Mouse (Mus musculus) hindbrain, embryonic 15.5 days (tissue): Measurements from ENCODE around the gene Mum1. TPM values are rescaled to one million over a fixed set of nuclear protein-coding genes. Genes with fewer than 3 reads are reported as not detected.

Experiments used
- ATAC-seq: fragments of 200-750 bp; cut with Nextera tagmentation; 2 replicates; pipeline ENCODE4 v1.8.0; 2017; ENCODE audit warnings: low read depth, moderate number of reproducible peaks, moderate TSS enrichment; ENCODE audit not compliant: low FRiP score
- H3K27ac ChIP-seq: fragments of 300-500 bp; sonication (generic); replicated peaks from 2 replicates; pipeline ENCODE4 v1.5.1; 2015; ENCODE audit warnings: mild to moderate bottlenecking, inconsistent platforms
- H3K27me3 ChIP-seq: fragments of 300-500 bp; sonication (generic); 2 replicates; pipeline ENCODE4 v1.6.1; 2015; ENCODE audit warnings: control low read depth, inconsistent platforms
- H3K36me3 ChIP-seq: fragments of 300-500 bp; sonication (generic); 2 replicates; pipeline ENCODE4 v1.6.1; 2015; ENCODE audit warnings: control low read depth, inconsistent platforms
- H3K4me1 ChIP-seq: fragments of 300-500 bp; sonication (generic); replicated peaks from 2 replicates; pipeline ENCODE4 v1.6.1; 2015; ENCODE audit warnings: control low read depth, inconsistent platforms
- H3K4me2 ChIP-seq: fragments of 300-500 bp; sonication (generic); 2 replicates; pipeline ENCODE4 v1.6.1; 2015; ENCODE audit warnings: moderate library complexity, mild to moderate bottlenecking, inconsistent platforms
- H3K4me3 ChIP-seq: fragments of 300-500 bp; sonication (generic); 2 replicates; pipeline ENCODE4 v1.5.1; 2015; ENCODE audit warnings: mild to moderate bottlenecking, inconsistent platforms
- H3K9ac ChIP-seq: fragments of 300-500 bp; sonication (generic); 2 replicates; pipeline ENCODE4 v1.6.1; 2015; ENCODE audit warnings: inconsistent platforms
- H3K9me3 ChIP-seq: fragments of 300-500 bp; sonication (generic); 2 replicates; pipeline ENCODE4 v1.6.1; 2016; ENCODE audit warnings: control low read depth, inconsistent platforms
- WGBS: fragments of 180-500 bp; shearing (Covaris S2); methylation state at CpG from one replicate; pipeline ENCODE4 v1.1.7; 2015; 5-methylcytosine and 5-hydroxymethylcytosine counted together
- polyA plus RNA-seq: library from polyadenylated mRNA; unstranded; fragments of >200 nt; fragmentation: Nextera tagmentation; extraction: Ambion mirVana; gene quantifications from 2 replicates; pipeline ENCODE4 v1.2.1, GENCODE M21; 2015

Gene Mum1
- 36.5 and 38.6 TPM in 2 replicates for polyA plus RNA-seq

DNA sequence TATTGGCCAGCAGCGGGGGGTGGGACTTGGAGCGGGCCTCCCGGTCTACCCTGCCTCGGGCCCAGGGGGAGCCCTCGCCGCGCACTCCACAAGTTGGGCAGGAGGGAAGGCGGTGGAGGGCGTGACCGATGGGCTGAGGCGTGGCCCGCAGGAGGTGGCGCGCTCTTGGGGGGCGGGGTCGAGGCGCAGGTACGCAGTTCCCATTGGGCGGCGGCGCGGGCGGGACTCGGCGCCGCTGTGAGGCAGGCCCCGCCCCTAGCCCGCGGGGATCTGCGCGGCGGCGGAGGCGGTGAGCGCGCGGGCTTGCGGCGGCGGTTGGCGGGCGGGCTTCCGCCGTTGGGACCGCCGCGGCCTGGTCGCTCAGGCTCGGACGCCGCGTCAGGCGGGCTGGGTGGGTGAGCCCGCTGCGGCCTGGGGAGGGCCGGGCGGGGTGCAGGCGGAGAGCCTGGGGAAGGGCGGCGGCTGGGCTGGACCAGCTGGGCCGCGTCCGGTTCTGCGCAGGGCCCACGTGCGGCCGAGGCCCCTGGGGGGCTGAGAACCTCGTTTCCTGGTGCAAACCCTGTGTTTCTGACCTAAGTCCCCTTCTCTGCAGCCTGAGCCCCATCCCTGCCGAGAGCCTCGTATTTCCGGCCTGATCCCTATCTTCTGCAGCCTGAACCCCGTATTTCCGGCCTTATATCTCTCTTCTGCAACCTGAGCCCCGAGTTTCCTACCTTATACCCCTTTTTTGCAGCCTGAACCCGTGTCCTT, at the start of gene Mum1:
TSS of gene Mum1 (plus strand) at position 19 of the 750 bp plus-strand sequence.
- H3K27me3 ChIP-seq: no peaks in the 10 kb centered on the region
- H3K27ac ChIP-seq: peak within 1 kb of the TSS; percentile 93
- H3K4me3 ChIP-seq: peak within 1 kb of the TSS; percentile 76
- WGBS: 0% methylated on average over 44 of the region's 75 CpGs
- ATAC-seq: peak; percentile 97
- peaks cover 39% of the 10 kb centered on the region for H3K4me1 ChIP-seq
- H3K4me2 ChIP-seq: peak within 1 kb of the TSS; percentile 91
- peaks cover 9% of the 10 kb centered on the region for H3K36me3 ChIP-seq
- H3K9ac ChIP-seq: peak within 1 kb of the TSS; percentile 95
- H3K9me3 ChIP-seq: no peaks in the 10 kb centered on the region

DNA sequence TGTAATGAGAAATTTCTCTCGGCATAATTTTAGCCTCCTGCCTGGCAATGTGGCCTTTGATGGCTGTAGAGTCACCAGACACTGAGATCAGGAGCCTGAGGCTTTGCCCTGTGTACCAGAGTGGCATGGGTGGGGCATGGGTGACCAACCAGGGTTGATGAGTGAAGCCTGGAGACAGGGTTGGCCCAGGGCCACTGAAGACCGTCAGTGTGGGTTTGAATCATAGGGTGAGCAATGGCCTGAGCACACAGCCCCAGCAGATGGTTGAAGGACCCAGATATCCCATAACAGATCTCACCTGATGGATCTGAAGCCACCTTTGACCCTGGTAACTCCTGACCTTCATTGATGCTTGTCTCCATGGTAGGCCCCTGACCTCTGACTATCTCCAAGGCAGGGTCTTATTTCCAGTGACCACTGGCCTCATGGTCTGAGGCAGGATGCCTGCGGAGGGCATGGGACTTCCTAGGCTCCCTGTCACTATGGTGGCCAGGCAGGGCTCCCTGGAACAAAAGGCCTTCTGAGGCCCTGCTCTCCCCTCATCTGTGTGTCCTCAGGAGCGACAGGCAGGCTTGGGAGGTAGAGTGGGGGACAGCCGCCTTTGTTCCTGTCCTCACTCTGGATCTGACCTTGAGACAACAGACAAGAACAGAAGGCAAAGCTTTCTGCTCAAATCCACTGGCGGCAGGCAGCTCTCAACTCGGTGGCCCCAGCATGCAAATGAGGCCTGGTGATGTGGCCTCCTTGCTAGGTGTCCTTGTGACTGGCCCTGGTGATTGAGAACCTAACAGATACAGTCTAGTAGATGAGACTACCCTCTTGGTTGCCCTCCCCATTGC, 48.6 kb upstream of the Mum1 start:
- no peak overlapping the region for H3K27ac ChIP-seq
- H3K36me3 ChIP-seq: no peaks in the 10 kb centered on the region
- H3K4me1 ChIP-seq: peaks cover 40% of the 10 kb centered on the region
- H3K9ac ChIP-seq: no peak overlapping the region
- ATAC-seq: no peak
- H3K4me2 ChIP-seq: no peak overlapping the region
- no peak overlapping the region for H3K4me3 ChIP-seq
- no peaks in the 10 kb centered on the region for H3K9me3 ChIP-seq
- 45% methylated on average over 7 of the region's 7 CpGs for WGBS
- H3K27me3 ChIP-seq: no peaks in the 10 kb centered on the region

DNA sequence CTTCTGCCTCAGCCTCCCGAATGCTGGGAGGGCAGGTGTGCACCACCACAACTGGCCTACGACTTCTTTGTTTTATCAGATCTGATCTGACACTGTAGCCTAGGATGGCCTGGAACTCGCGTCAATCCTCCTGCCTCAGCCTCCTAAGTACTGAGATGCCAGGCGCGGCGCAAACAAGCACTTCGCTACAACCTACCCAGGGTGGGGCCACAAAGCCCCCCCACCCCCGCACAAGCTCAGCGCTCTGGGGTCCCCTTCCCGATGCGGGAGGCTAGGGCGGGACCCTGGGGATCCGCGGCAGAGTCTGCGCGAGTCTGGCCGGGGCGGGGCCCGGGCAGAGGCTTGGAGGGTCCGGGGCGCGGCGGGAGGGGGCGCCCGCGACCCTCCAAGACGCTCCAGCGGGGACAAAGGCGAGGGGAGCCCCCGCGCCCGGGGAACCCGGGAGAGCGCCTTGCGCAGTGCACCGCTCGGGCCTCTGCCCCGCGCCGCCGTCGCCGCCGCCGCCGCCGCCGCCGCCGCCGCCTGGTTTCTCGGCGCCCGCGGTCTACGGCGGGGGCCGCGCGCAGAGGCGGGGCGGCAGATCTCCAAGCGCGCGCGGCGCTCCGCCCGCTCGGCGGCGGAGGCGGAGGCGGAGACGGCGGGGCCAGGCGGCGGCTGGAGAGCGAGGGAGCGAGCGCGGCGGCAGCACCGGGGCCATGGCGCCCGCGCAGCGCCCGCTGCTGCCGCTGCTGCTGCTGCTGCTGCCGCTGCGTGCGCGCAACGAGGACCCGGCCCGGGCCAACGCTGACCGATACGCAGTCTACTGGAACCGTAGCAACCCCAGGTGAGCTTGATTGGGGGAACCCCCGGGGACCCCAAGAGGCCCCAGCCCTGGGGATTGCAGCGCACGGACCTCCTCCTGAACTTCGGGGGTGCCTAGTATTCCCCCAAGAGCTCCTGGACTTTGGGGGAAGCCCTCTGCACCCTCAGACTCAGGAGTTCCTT, 46.9 kb upstream of the Mum1 start, which contains the start of gene Efna2:
TSS of gene Efna2 (plus strand) at position 415 of the 984 bp plus-strand sequence.
- Histone ChIP-seq H3K4me1 (peaks cover 32% of the 10 kb centered on the region), H3K9ac (peak within 1 kb of the TSS; percentile 81), H3K4me2 (peak within 1 kb of the TSS; percentile 83), H3K36me3 (no peaks in the 10 kb centered on the region), H3K27me3 (no peaks in the 10 kb centered on the region), H3K9me3 (no peaks in the 10 kb centered on the region), H3K27ac (peak within 1 kb of the TSS; percentile 71), H3K4me3 (peak within 1 kb of the TSS; percentile 83)
- WGBS: 2% methylated on average over 55 of the region's 106 CpGs
- ATAC-seq: peak; percentile 72

DNA sequence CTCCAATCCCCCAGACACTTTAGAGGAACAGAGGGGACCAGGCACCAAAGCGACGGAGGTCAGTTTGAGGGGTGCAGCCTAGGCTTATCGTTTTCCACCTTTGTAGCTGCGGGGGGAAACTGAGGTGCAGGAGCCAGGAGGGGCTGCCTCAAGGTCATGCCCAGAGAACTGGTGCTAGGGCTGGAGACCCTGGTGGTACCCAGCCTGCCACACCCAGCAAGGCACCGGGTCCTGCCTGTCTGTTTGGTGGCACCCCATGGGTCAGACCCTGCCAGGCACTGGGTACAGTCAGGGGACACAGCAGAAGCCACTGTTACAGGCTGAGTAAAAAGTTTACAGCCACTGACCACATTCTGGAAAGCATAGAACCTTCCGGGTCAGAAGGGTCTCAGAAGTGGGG, 45.9 kb upstream of the Mum1 start:
- Histone ChIP-seq H3K9ac (peak overlapping the region; percentile 81), H3K27me3 (no peaks in the 10 kb centered on the region), H3K4me3 (peak overlapping the region; percentile 83), H3K4me2 (peak overlapping the region; percentile 83), H3K27ac (no peak overlapping the region), H3K4me1 (peaks cover 32% of the 10 kb centered on the region), H3K9me3 (no peaks in the 10 kb centered on the region), H3K36me3 (no peaks in the 10 kb centered on the region)
- no peak for ATAC-seq
- whole genome bisulfite sequencing: 49% methylated on average over 6 of the region's 6 CpGs

DNA sequence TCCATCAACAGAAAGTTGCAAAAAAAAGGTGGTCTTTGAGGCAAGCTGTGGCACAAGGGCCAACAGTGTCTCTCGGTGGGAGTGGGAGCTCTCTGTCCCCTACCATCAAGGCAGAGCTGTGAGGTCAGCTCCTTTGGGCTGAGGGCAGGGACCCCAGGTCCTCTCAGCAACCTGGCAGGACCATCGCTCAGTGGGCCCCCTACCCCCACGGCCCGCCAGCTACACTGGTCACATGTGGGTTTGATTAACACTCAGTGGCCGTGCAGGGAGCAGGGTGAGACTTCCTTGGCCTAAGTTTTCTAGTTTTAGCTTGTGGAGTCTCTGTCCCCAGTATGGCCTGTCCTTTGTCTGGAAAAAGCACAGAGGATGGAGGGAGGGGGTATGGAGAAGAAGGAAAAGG, 45.4 kb upstream of the Mum1 start:
- peak overlapping the region; percentile 83 for H3K4me3 ChIP-seq
- H3K27ac ChIP-seq: no peak overlapping the region
- H3K9me3 ChIP-seq: no peaks in the 10 kb centered on the region
- H3K4me1 ChIP-seq: peaks cover 30% of the 10 kb centered on the region
- H3K4me2 ChIP-seq: peak overlapping the region; percentile 83
- H3K9ac ChIP-seq: peak overlapping the region; percentile 81
- no peak for ATAC-seq
- H3K36me3 ChIP-seq: no peaks in the 10 kb centered on the region
- no peaks in the 10 kb centered on the region for H3K27me3 ChIP-seq
- WGBS: 35% methylated on average over 5 of the region's 5 CpGs

DNA sequence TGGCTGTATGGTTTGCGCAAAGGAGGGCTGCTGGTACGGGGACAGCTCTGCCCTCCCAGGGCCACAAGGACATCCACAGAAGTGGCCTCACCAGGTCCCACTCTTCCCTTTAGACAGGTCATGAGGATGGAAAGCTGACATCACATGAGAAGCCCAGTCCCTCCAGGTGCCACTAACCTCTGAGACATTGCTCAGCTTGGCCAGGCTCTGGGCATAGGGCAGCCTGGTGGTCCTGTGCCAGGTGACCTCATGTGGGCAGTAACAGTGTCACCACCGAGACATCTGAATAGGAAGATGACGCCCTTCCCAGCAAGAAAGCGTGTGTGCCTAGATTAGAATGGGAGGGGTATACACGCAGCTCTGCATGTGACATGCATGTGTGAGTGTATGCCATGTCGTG, 43.7 kb upstream of the Mum1 start:
- no peak overlapping the region for H3K9ac ChIP-seq

DNA sequence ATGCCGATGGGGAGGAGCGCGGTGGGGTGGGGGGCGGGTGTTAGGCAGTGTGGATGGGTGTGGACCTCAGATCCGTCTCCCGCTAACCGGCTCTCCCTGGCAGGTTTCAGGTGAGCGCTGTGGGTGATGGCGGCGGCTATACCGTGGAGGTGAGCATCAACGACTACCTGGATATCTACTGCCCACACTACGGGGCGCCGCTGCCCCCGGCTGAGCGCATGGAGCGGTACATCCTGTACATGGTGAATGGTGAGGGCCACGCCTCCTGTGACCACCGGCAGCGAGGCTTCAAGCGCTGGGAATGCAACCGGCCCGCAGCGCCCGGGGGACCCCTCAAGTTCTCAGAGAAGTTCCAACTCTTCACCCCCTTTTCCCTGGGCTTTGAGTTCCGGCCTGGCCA, 39.6 kb upstream of the Mum1 start:
- peaks cover 9% of the 10 kb centered on the region; the same call in 1 of the 2 replicates for H3K36me3 ChIP-seq
- H3K27me3 ChIP-seq: no peaks in the 10 kb centered on the region; the same call in 1 of the 2 replicates
- no peak overlapping the region for H3K9ac ChIP-seq
- ATAC-seq: no peak
- no peak overlapping the region for H3K4me3 ChIP-seq
- WGBS: 41% methylated on average over 27 of the region's 27 CpGs
- H3K4me2 ChIP-seq: no peak overlapping the region
- no peak overlapping the region for H3K27ac ChIP-seq
- H3K4me1 ChIP-seq: peaks cover 27% of the 10 kb centered on the region
- no peaks in the 10 kb centered on the region for H3K9me3 ChIP-seq

More for the DNA sequence above, 43.7 kb upstream of the Mum1 start:
- H3K27me3 ChIP-seq: no peaks in the 10 kb centered on the region
- WGBS: 91% methylated on average over 7 of the region's 7 CpGs
- H3K4me3 ChIP-seq: no peak overlapping the region
- no peak overlapping the region for H3K27ac ChIP-seq
- H3K36me3 ChIP-seq: no peaks in the 10 kb centered on the region
- no peak overlapping the region for H3K4me2 ChIP-seq
- no peaks in the 10 kb centered on the region for H3K9me3 ChIP-seq
- ATAC-seq: no peak
- peaks cover 29% of the 10 kb centered on the region for H3K4me1 ChIP-seq

DNA sequence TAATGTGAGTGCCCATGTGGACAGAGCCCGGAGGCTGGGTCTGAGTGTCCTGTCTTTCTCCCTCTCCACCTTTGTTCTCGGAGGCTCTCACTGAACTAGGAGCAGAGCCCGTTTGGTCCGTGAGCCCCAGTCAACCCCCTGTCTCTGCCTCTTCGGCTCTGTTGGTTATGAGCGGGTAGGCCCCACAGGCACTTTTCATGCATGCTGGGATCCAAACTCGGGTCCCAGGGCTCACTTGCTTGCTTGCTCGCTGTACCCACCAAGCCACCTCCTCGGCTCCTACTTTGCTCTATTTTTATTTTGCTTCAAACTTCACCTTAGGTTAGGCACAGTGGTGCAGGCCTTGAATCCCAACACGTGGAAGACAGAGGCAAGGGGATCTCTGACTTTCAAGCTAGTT, 38.5 kb upstream of the Mum1 start:
- Histone ChIP-seq H3K27me3 (no peaks in the 10 kb centered on the region; the same call in 1 of the 2 replicates), H3K9ac (no peak overlapping the region), H3K4me3 (no peak overlapping the region), H3K27ac (no peak overlapping the region), H3K4me1 (peaks cover 18% of the 10 kb centered on the region), H3K4me2 (no peak overlapping the region), H3K9me3 (no peaks in the 10 kb centered on the region), H3K36me3 (peaks cover 9% of the 10 kb centered on the region; the same call in 1 of the 2 replicates)
- WGBS: 83% methylated on average over 10 of the region's 10 CpGs
- ATAC-seq: no peak

DNA sequence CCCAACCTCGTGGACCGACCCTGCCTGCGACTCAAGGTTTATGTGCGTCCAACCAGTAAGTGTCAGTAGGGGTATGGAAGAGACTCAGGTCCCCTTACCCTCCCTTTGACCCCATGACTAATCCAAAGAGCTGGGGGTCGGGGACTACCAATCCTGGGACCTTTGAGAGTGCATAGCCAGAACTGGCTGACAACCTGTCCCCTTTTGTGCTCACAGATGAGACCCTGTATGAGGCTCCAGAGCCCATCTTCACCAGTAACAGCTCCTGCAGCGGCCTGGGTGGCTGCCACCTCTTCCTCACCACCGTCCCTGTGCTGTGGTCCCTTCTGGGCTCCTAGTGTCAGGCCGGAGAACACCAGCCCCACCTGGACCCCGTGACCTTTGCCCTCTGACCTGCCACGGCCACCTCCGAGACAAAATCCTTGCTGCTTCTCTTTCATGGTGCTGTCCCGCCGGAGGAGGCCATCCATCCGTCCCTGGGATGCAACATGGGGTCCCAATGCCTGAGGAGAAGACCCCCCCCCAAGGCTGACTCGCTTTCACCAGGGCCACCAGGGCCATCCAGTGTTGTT, 37.7 kb upstream of the Mum1 start:
- H3K36me3 ChIP-seq: peaks cover 9% of the 10 kb centered on the region; the same call in 1 of the 2 replicates
- ATAC-seq: no peak
- 69% methylated on average over 15 of the region's 15 CpGs for WGBS
- no peak overlapping the region for H3K27ac ChIP-seq
- no peaks in the 10 kb centered on the region for H3K9me3 ChIP-seq
- no peak overlapping the region for H3K4me2 ChIP-seq
- no peak overlapping the region for H3K9ac ChIP-seq
- peaks cover 18% of the 10 kb centered on the region for H3K4me1 ChIP-seq
- no peak overlapping the region for H3K4me3 ChIP-seq
- H3K27me3 ChIP-seq: no peaks in the 10 kb centered on the region; the same call in 1 of the 2 replicates

DNA sequence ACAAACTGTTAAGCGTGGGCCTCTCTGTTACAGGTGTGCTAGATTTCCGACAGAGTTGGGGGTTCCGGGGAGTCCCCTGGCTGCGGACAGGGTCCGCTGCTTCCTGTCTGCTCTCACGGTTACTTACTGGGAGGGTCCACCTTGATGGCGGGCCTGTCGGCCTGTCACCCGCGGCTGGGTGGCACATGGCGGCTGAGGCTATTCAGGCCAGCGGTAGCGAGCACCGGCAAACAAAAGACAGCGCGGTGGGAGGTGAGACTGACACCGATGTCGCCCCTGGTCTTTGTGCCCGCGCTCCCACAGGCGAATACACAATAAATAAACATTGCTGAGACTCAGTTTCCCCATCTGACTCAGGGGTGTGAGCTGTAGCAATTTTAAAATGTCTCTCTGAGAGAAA, 36.2 kb upstream of the Mum1 start:
- 9% methylated on average over 21 of the region's 21 CpGs for WGBS
- H3K9me3 ChIP-seq: no peaks in the 10 kb centered on the region
- H3K36me3 ChIP-seq: peaks cover 9% of the 10 kb centered on the region; the same call in 1 of the 2 replicates
- peak overlapping the region; percentile 38 for H3K4me3 ChIP-seq
- H3K27me3 ChIP-seq: no peaks in the 10 kb centered on the region; the same call in 1 of the 2 replicates
- peak overlapping the region; percentile 57 for H3K9ac ChIP-seq
- peaks cover 18% of the 10 kb centered on the region for H3K4me1 ChIP-seq
- H3K27ac ChIP-seq: peak overlapping the region; percentile 82
- peak overlapping the region; percentile 74 for H3K4me2 ChIP-seq
- ATAC-seq: no peak
